Mouse (Mus musculus) hindbrain, embryonic 15.5 days (tissue): Measurements from ENCODE around the gene Rasal3. TPM values are rescaled to one million over a fixed set of nuclear protein-coding genes. Genes with fewer than 3 reads are reported as not detected.
A peak's percentile ranks its signal among the peaks of the same experiment; 100 is the strongest.

Source experiments
- ATAC-seq: fragments of 200-750 bp; cut with Nextera tagmentation; 2 replicates; pipeline ENCODE4 v1.8.0; 2017; ENCODE audit warnings: low read depth, moderate number of reproducible peaks, moderate TSS enrichment; ENCODE audit not compliant: low FRiP score
- H3K27ac ChIP-seq: fragments of 300-500 bp; sonication (generic); replicated peaks from 2 replicates; pipeline ENCODE4 v1.5.1; 2015; ENCODE audit warnings: mild to moderate bottlenecking, inconsistent platforms
- H3K27me3 ChIP-seq: fragments of 300-500 bp; sonication (generic); 2 replicates; pipeline ENCODE4 v1.6.1; 2015; ENCODE audit warnings: control low read depth, inconsistent platforms
- H3K36me3 ChIP-seq: fragments of 300-500 bp; sonication (generic); 2 replicates; pipeline ENCODE4 v1.6.1; 2015; ENCODE audit warnings: control low read depth, inconsistent platforms
- H3K4me1 ChIP-seq: fragments of 300-500 bp; sonication (generic); replicated peaks from 2 replicates; pipeline ENCODE4 v1.6.1; 2015; ENCODE audit warnings: control low read depth, inconsistent platforms
- H3K4me2 ChIP-seq: fragments of 300-500 bp; sonication (generic); 2 replicates; pipeline ENCODE4 v1.6.1; 2015; ENCODE audit warnings: moderate library complexity, mild to moderate bottlenecking, inconsistent platforms
- H3K4me3 ChIP-seq: fragments of 300-500 bp; sonication (generic); 2 replicates; pipeline ENCODE4 v1.5.1; 2015; ENCODE audit warnings: mild to moderate bottlenecking, inconsistent platforms
- H3K9ac ChIP-seq: fragments of 300-500 bp; sonication (generic); 2 replicates; pipeline ENCODE4 v1.6.1; 2015; ENCODE audit warnings: inconsistent platforms
- H3K9me3 ChIP-seq: fragments of 300-500 bp; sonication (generic); 2 replicates; pipeline ENCODE4 v1.6.1; 2016; ENCODE audit warnings: control low read depth, inconsistent platforms
- WGBS: fragments of 180-500 bp; shearing (Covaris S2); methylation state at CpG from one replicate; pipeline ENCODE4 v1.1.7; 2015; 5-methylcytosine and 5-hydroxymethylcytosine counted together
- microRNA-seq: library from miRNA; unstranded; fragments of <30 nt; microRNA quantifications from one replicate; pipeline ENCODE4, GENCODE M21; 2016
- polyA plus RNA-seq: library from polyadenylated mRNA; unstranded; fragments of >200 nt; fragmentation: Nextera tagmentation; extraction: Ambion mirVana; gene quantifications from 2 replicates; pipeline ENCODE4 v1.2.1, GENCODE M21; 2015

The Rasal3 gene
- polyA plus RNA-seq, 1 experiment from 2014 or later: 0.65 TPM

DNA sequence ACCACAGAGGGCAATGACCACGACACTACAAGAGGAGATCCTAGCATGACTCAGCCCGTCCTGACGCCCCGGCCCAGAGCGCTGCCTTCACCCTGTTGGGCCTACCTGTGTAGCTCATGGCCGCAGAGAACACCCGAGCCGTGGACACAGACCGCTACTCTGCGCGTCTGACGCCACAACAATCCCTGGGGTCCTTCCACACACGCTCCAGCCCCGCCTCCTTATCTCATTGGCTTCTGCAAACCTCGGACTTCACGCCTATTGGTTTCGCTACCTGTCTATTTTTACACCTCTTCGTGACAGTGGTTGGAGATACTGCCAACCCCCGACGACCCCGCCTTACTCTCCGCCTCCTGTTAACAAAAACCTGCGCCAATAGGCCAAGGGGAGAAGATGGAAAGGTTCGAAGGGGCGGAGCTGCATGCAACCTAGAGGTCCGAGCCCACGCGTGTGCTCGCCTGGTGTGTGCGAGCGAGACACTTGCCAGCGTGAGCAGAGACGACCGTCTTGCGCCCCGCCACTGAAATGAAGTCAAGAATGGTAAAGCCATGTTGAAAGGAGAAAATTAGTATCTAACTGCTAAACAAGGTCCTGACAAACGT lies 52.9 kb downstream of the Rasal3 start, which contains the start of gene Akap8l:
Gene Akap8l, minus strand, starts transcription at position 226 of the 602 bp plus-strand sequence.
- Histone ChIP-seq H3K9ac (peak within 1 kb of the TSS; percentile 87), H3K27me3 (no peaks in the 10 kb centered on the region), H3K4me1 (peaks cover 43% of the 10 kb centered on the region), H3K4me2 (peak within 1 kb of the TSS; percentile 76), H3K36me3 (peaks cover 10% of the 10 kb centered on the region), H3K27ac (peak within 1 kb of the TSS; percentile 91), H3K4me3 (peak within 1 kb of the TSS; percentile 90), H3K9me3 (no peaks in the 10 kb centered on the region)
- ATAC-seq: peak; percentile 97
- WGBS: under 1% methylated on average over 37 of the region's 37 CpGs

DNA sequence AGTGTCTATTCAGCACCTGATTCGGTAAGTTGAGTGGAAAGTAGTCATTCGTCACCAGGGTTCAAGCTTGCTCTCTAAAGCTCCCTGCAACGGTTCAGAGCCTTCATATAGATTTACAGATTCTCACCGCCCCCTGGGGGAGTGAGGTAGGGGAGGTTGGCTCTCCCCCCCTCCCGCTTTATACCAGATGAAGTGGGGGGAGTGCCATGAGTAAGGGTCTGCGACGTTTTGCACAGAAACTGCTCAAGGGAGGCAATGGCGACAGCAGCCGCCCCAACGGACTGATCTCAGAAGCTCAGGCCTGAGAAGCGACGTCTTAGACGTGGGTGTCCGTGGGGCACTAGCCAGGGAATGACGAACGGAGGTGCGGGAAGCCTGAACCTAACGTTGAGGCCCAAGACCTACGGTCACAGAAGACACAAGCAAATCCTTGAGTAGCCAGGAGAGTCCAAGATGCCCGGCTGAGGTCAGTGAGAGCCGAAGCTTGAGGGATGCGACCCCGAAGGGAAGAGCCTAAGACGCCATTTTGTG lies 53.5 kb downstream of the Rasal3 start:
- under 1% methylated on average over 24 of the region's 24 CpGs for WGBS
- peak overlapping the region; percentile 76 for H3K4me2 ChIP-seq
- H3K27ac ChIP-seq: peak overlapping the region; percentile 91
- H3K36me3 ChIP-seq: peaks cover 8% of the 10 kb centered on the region
- H3K9ac ChIP-seq: peak overlapping the region; percentile 87
- H3K9me3 ChIP-seq: no peaks in the 10 kb centered on the region
- H3K4me1 ChIP-seq: peaks cover 42% of the 10 kb centered on the region
- peak; percentile 1 for ATAC-seq
- peak overlapping the region; percentile 90 for H3K4me3 ChIP-seq
- no peaks in the 10 kb centered on the region for H3K27me3 ChIP-seq

DNA sequence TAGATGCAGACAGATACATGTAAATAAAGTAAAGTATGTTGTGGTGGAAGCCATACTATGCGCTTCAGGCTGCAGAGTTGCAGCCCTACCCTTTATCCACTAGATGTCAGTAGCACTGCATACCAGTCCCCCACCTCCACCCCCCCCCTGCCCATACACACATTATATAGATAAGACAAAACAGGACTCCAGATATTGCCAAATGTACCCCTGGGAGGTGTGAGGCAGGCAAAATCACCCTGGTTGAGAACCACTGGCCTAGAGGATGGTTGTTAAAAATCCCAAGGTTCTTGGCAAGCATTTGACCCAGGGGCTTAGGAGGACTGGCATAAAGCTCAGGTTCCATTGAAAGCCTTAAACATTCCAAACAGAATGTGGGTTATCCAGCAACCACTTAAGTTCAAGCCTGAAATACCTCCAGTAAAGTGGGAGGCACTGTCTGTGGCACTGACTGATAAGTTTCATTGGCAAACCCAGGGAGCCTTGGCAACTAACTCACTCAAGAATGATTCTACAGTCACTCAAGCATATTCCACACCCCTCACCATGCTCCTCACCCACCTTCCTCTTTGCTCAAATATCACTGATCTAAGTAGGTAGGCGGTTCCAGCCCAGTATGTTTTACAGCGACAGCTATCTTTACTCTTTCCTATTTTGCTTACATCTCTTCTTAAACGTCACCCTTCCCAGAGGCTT lies 54.2 kb downstream of the Rasal3 start:
- Histone ChIP-seq H3K27ac (peak overlapping the region; percentile 91), H3K9ac (peak overlapping the region; percentile 87), H3K4me2 (peak overlapping the region; percentile 76), H3K36me3 (peaks cover 10% of the 10 kb centered on the region; the same call in 1 of the 2 replicates), H3K27me3 (no peaks in the 10 kb centered on the region), H3K9me3 (no peaks in the 10 kb centered on the region), H3K4me3 (peak overlapping the region; percentile 90), H3K4me1 (peaks cover 35% of the 10 kb centered on the region)
- no peak for ATAC-seq
- WGBS: 5% methylated on average over 4 of the region's 4 CpGs

DNA sequence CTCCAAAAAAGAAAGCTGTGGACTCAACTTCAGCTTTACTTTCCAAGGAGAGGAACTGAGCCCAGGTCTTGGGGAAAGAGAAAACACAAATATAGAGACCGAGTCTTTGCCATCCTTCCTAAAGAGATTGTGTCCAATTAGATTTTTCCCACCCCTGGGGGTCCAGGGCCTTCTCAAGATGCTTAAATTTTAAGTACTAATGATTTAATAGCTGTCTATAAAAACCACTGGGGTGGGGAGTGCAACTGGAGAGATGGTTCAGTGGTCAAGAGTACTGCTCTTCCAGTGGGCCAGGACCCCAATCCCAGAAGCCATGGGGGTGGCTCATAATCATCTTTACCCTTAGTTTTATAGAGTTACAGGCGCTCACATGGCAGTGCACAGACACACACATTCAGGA lies 55.0 kb downstream of the Rasal3 start:
- Histone ChIP-seq H3K36me3 (peaks cover 11% of the 10 kb centered on the region; the same call in 1 of the 2 replicates), H3K27ac (no peak overlapping the region), H3K27me3 (no peaks in the 10 kb centered on the region), H3K4me2 (peak overlapping the region; percentile 76), H3K9ac (no peak overlapping the region), H3K9me3 (no peaks in the 10 kb centered on the region), H3K4me1 (peaks cover 29% of the 10 kb centered on the region), H3K4me3 (peak overlapping the region; percentile 90)
- no peak for ATAC-seq
- 89% methylated on average over 2 of the region's 2 CpGs for WGBS

GRCm38 (mm10) chr17:32341102-32341501 lies 62.3 kb downstream of the Rasal3 start:
- H3K27me3 ChIP-seq: no peaks in the 10 kb centered on the region
- no peak overlapping the region for H3K4me3 ChIP-seq
- ATAC-seq: no peak
- peaks cover 29% of the 10 kb centered on the region for H3K36me3 ChIP-seq
- H3K4me2 ChIP-seq: no peak overlapping the region
- H3K4me1 ChIP-seq: no peaks in the 10 kb centered on the region
- H3K9ac ChIP-seq: no peak overlapping the region
- H3K9me3 ChIP-seq: no peaks in the 10 kb centered on the region
- H3K27ac ChIP-seq: no peak overlapping the region
- 94% methylated on average over 1 of the region's 1 CpGs for WGBS

Small RNA genes within 50 kb of the gene (microRNA-seq; reads per million reads assigned to microRNA genes)
- gene Gm22201: not detected

Other genes with a start within 250 kb of the Rasal3 start
- 8.2 and 10.5 TPM in 2 replicates for gene Notch3, start 236.7 kb downstream of the Rasal3 start, polyA plus RNA-seq
- 0.19 and 0.39 TPM in 2 replicates for gene Ephx3, start 214.0 kb downstream of the Rasal3 start, polyA plus RNA-seq
- gene Brd4, start 118.9 kb downstream of the Rasal3 start, polyA plus RNA-seq: 83.0 and 91.5 TPM in 2 replicates
- 102 and 106 TPM in 2 replicates for gene Akap8, start 82.3 kb downstream of the Rasal3 start, polyA plus RNA-seq
- 161 and 171 TPM in 2 replicates for gene Akap8l, start 53.0 kb downstream of the Rasal3 start, polyA plus RNA-seq
- gene Wiz, start 14.1 kb downstream of the Rasal3 start, polyA plus RNA-seq: 38.7 and 45.8 TPM in 2 replicates
- gene Pglyrp2, start 20.6 kb upstream of the Rasal3 start, polyA plus RNA-seq: not detected in 2 replicates
- 0.92 and 1.3 TPM in 2 replicates for gene Cyp4f39, start 49.1 kb upstream of the Rasal3 start, polyA plus RNA-seq
- gene Cyp4f17, start 102.5 kb upstream of the Rasal3 start, polyA plus RNA-seq: 10.9 and 12.3 TPM in 2 replicates
- 17.3 and 18.7 TPM in 2 replicates for gene Cyp4f16, start 133.0 kb upstream of the Rasal3 start, polyA plus RNA-seq
- gene Cyp4f37, start 217.7 kb upstream of the Rasal3 start, polyA plus RNA-seq: 0.43 and 0.67 TPM in 2 replicates